Comparison of ENCODE assay signal across 8 mouse cellular contexts in genomic region chr12:72104525-72105281, GRCm38 (mm10). TPM values are rescaled to one million over a fixed set of nuclear protein-coding genes. Genes with fewer than 3 reads are reported as not detected.
A peak's percentile ranks its signal among the peaks of the same experiment; 100 is the strongest.
DNase-seq lines count a peak whose midpoint lies in the region; ATAC-seq lines count a peak whose summit lies in the region.

No protein-coding gene starts in this region.

- peaks cover 19% of the 10 kb centered on the region for H3K36me3 ChIP-seq in embryonic facial prominence, embryonic 14.5 days (ENCODE audit: control insufficient read depth, insufficient read depth, low read length)
- H3K36me3 ChIP-seq in midbrain, embryonic 11.5 days (ENCODE audit: control insufficient read depth, insufficient read depth, low read length), result no peaks in the 10 kb centered on the region

- H3K9ac ChIP-seq in embryonic facial prominence, embryonic 14.5 days (ENCODE audit: low read depth, low read length), result no peak overlapping the region
- H3K9ac ChIP-seq in midbrain, embryonic 11.5 days (ENCODE audit: low read length), result no peak overlapping the region; the same call in 1 of the 2 replicates

- WGBS in embryonic facial prominence, embryonic 14.5 days, result 29% methylated on average over 14 of the region's 14 CpGs
- WGBS in midbrain, embryonic 11.5 days, result 39% methylated on average over 14 of the region's 14 CpGs

- no peaks in the 10 kb centered on the region for H3K9me3 ChIP-seq in embryonic facial prominence, embryonic 14.5 days (ENCODE audit: control insufficient read depth, low read length)
- H3K9me3 ChIP-seq in midbrain, embryonic 11.5 days (ENCODE audit: control insufficient read depth, low read length), result no peaks in the 10 kb centered on the region

- peak; percentile 50 for DNase-seq in CD4-positive helper T cell, adult 2 months (ENCODE audit: low read depth, low spot score)
- DNase-seq in adrenal gland, postnatal 14 days, result peak; percentile 75
- DNase-seq in embryonic facial prominence, embryonic 14.5 days (ENCODE audit: low spot score), result peak; percentile 89
- DNase-seq in heart, adult 9 months (ENCODE audit: low spot score in 2 of 2), result peak; percentile 42 to 75
- DNase-seq in kidney, adult 18-20 months, result peak; percentile 69
- DNase-seq in left cerebral cortex, postnatal 36 days (ENCODE audit: low spot score in 2 of 2), result peak; percentile 35 to 50
- DNase-seq in midbrain, embryonic 11.5 days (ENCODE audit: low spot score, missing footprints), result peak; percentile 93
- peak; percentile 20 to 40 for DNase-seq in right cerebral cortex, postnatal 36 days (ENCODE audit: low spot score in 2 of 2)

- intact Hi-C loops in left cerebral cortex, postnatal 36 days (cut with DNase I), result loop anchor here (2.0 to 10.0 kb wide), 4 partner anchors 133 to 548 kb away; no protein-coding TSS in a partner anchor

- peak; percentile 55 for ATAC-seq in embryonic facial prominence, embryonic 14.5 days (ENCODE audit: low read depth)
- ATAC-seq in midbrain, embryonic 11.5 days (ENCODE audit: low FRiP score), result peak; percentile 65; the same call in 1 of the 2 replicates

- H3K4me3 ChIP-seq in embryonic facial prominence, embryonic 14.5 days (ENCODE audit: low read depth, low read length), result no peak overlapping the region
- H3K4me3 ChIP-seq in midbrain, embryonic 11.5 days (ENCODE audit: low read depth, low read length), result no peak overlapping the region

- H3K27me3 ChIP-seq in embryonic facial prominence, embryonic 14.5 days (replicated peaks; ENCODE audit: control insufficient read depth, insufficient read depth, low read length), result no peaks in the 10 kb centered on the region
- H3K27me3 ChIP-seq in midbrain, embryonic 11.5 days (ENCODE audit: control insufficient read depth, insufficient read depth, low read length), result no peaks in the 10 kb centered on the region

- H3K4me2 ChIP-seq in embryonic facial prominence, embryonic 14.5 days (ENCODE audit: low read depth, low read length), result no peak overlapping the region
- H3K4me2 ChIP-seq in midbrain, embryonic 11.5 days, result no peak overlapping the region

- no peak overlapping the region for H3K27ac ChIP-seq in embryonic facial prominence, embryonic 14.5 days (replicated peaks; ENCODE audit: low read depth, low read length)
- no peak overlapping the region for H3K27ac ChIP-seq in midbrain, embryonic 11.5 days (ENCODE audit: low read depth, low read length)

- H3K4me1 ChIP-seq in embryonic facial prominence, embryonic 14.5 days (ENCODE audit: control insufficient read depth, insufficient read depth, low read length), result no peaks in the 10 kb centered on the region
- H3K4me1 ChIP-seq in midbrain, embryonic 11.5 days (ENCODE audit: control insufficient read depth, insufficient read depth, low read length), result no peaks in the 10 kb centered on the region; the same call in 1 of the 2 replicates

RNA-seq across cellular contexts. Expression of gene Jkamp, which starts 19.3 kb away (rescaled TPM):
- total RNA-seq in adrenal gland, postnatal 14 days (2021), result 38.3 and 41.0 TPM in 2 replicates
- polyA plus RNA-seq in embryonic facial prominence, embryonic 14.5 days (2014; fragmentation: Nextera tagmentation; extraction: Ambion mirVana), result 49.3 and 56.4 TPM in 2 replicates
- 10 to 100 TPM; 48.2 to 51.3 TPM for total RNA-seq in left cerebral cortex, postnatal 36 days (2021)
- 58.5 and 65.6 TPM in 2 replicates for polyA plus RNA-seq in midbrain, embryonic 11.5 days (2014; fragmentation: Nextera tagmentation; extraction: Ambion mirVana)

RNA-seq across cellular contexts. Expression of gene L3hypdh, which starts 19.5 kb away (rescaled TPM):
- 29.9 and 31.3 TPM in 2 replicates for total RNA-seq in adrenal gland, postnatal 14 days (2021)
- polyA plus RNA-seq in embryonic facial prominence, embryonic 14.5 days (2014; fragmentation: Nextera tagmentation; extraction: Ambion mirVana), result 18.6 and 21.5 TPM in 2 replicates
- 1 to 10 TPM; 2.2 to 2.6 TPM for total RNA-seq in left cerebral cortex, postnatal 36 days (2021)
- polyA plus RNA-seq in midbrain, embryonic 11.5 days (2014; fragmentation: Nextera tagmentation; extraction: Ambion mirVana), result 8.5 and 9.6 TPM in 2 replicates

RNA-seq across cellular contexts. Expression of gene Gpr135, which starts 33.8 kb away (rescaled TPM):
- total RNA-seq in adrenal gland, postnatal 14 days (2021), result 3.9 and 5.0 TPM in 2 replicates
- 1.0 and 1.5 TPM in 2 replicates for polyA plus RNA-seq in embryonic facial prominence, embryonic 14.5 days (2014; fragmentation: Nextera tagmentation; extraction: Ambion mirVana)
- total RNA-seq in left cerebral cortex, postnatal 36 days (2021), result 10 to 100 TPM; 12.1 to 14.6 TPM
- 0.57 and 1.2 TPM in 2 replicates for polyA plus RNA-seq in midbrain, embryonic 11.5 days (2014; fragmentation: Nextera tagmentation; extraction: Ambion mirVana)

Comparison
In these comparisons a context has a peak if more than half of its experiments do, and no peak if none do; other contexts are left out.
1. DNase-seq: peak in every context shown above with its lines; median percentile 93 in midbrain, embryonic 11.5 days; 89 in embryonic facial prominence, embryonic 14.5 days; 75 in adrenal gland, postnatal 14 days; 69 in kidney, adult 18-20 months; 58 in heart, adult 9 months; 50 in CD4-positive helper T cell, adult 2 months; 42 in left cerebral cortex, postnatal 36 days; 30 in right cerebral cortex, postnatal 36 days.